Comparison of ENCODE assay signal across 20 mouse cellular contexts in the genomic region with DNA sequence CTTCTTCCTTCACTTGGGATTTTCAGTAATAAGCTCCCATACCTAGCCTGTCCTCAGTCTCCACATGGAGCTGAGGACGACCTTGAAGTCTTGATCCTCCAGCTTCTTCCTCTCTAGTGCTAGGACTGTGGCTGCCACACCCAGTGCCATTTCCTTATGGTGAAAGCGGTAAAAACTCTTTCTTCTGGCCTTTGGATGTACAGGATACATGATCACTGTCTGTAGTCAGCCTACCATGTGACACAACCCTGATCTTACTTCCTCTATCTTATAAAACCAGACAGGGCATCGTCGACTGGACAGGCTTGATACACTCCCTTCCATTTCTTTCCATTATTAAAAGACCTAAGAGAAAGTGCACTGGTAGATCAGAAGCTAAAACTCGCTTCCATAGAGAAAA.
DNase-seq lines count a peak whose midpoint lies in the region; ATAC-seq and TF ChIP-seq lines count a peak whose summit lies in the region.
"Had no signal": no experiment of that assay in that cellular context is flagged by ENCODE, and none has a peak within 500 bp of the region (broad histone marks: within the 10 kb centered on the region; RNA-seq: fewer than 3 reads in every experiment).

No protein-coding gene starts in this region.

- no peaks in the 10 kb centered on the region for H3K27me3 ChIP-seq in G1E (ENCODE audit: insufficient read depth, low read length)
- H3K27me3 ChIP-seq in intestine, embryonic 15.5 days (replicated peaks) = no peaks in the 10 kb centered on the region
- H3K27me3 ChIP-seq: CH12.LX; heart, embryonic 12.5 days; hindbrain, embryonic 15.5 days had no signal

- no peak overlapping the region for H3K9ac ChIP-seq in intestine, embryonic 15.5 days
- H3K9ac ChIP-seq: heart, embryonic 12.5 days; hindbrain, embryonic 15.5 days had no signal

- peak; percentile 74 for ATAC-seq in G1E (ENCODE audit: extremely low read depth, insufficient number of reproducible peaks, low FRiP score, poor library complexity, severe bottlenecking)
- peak; percentile 45 for ATAC-seq in intestine, embryonic 15.5 days
- ATAC-seq: forebrain, embryonic 14.5 days had no signal

- no peak overlapping the region for H3K27ac ChIP-seq in intestine, embryonic 15.5 days
- H3K27ac ChIP-seq: embryonic facial prominence, embryonic 10.5 days; forebrain, embryonic 10.5 days; gastrocnemius, adult 2 months; hindbrain, embryonic 15.5 days had no signal

- peak; percentile 9 for DNase-seq in layer of hippocampus, adult 9-11 months
- no peak for DNase-seq in layer of hippocampus, postnatal 10 days (ENCODE audit: low spot score in 2 of 2)
- DNase-seq in G1E (ENCODE audit: low spot score) = peak; percentile 2
- no peak for DNase-seq in lung, postnatal 36 days
- no peak for DNase-seq in cerebellum, adult 11-12 months
- DNase-seq: adrenal gland, adult 2 months; adrenal gland, postnatal 25 days; cerebellum, adult 2 months; cerebellum, postnatal 10 days; gastrocnemius, adult 2 months; gastrocnemius, postnatal 25 days; heart, adult 18-20 months; heart, postnatal 36 days had no signal

- TF ChIP-seq CTCF in G1E (IDR thresholded peaks at IDR 0.05; ENCODE audit: low read depth, low read length) = no peak

- no peaks in the 10 kb centered on the region for H3K36me3 ChIP-seq in G1E (replicated peaks)
- no peaks in the 10 kb centered on the region for H3K36me3 ChIP-seq in intestine, embryonic 15.5 days
- H3K36me3 ChIP-seq: embryonic facial prominence, embryonic 10.5 days; forebrain, embryonic 10.5 days; heart, embryonic 12.5 days; hindbrain, embryonic 15.5 days had no signal

- no peak overlapping the region for H3K4me3 ChIP-seq in G1E (ENCODE audit: low read depth, low read length)
- no peak overlapping the region for H3K4me3 ChIP-seq in intestine, embryonic 15.5 days (replicated peaks)
- H3K4me3 ChIP-seq: embryonic facial prominence, embryonic 10.5 days; forebrain, embryonic 10.5 days; gastrocnemius, adult 2 months; heart, embryonic 12.5 days; hindbrain, embryonic 15.5 days had no signal

- H3K4me1 ChIP-seq in G1E (ENCODE audit: insufficient read depth, low read depth, low read length) = peaks cover 7% of the 10 kb centered on the region; the same call in 1 of the 2 replicates
- peaks cover 4% of the 10 kb centered on the region; the same call in 1 of the 2 replicates for H3K4me1 ChIP-seq in intestine, embryonic 15.5 days (replicated peaks)
- H3K4me1 ChIP-seq: embryonic facial prominence, embryonic 10.5 days had no signal

- H3K4me2 ChIP-seq in intestine, embryonic 15.5 days (replicated peaks) = no peak overlapping the region
- H3K4me2 ChIP-seq: heart, embryonic 12.5 days; hindbrain, embryonic 15.5 days had no signal

- WGBS in intestine, embryonic 15.5 days = 59% methylated on average over 5 of the region's 5 CpGs

- H3K9me3 ChIP-seq in G1E (replicated peaks) = peaks cover 7% of the 10 kb centered on the region; the same call in 1 of the 2 replicates
- H3K9me3 ChIP-seq in intestine, embryonic 15.5 days = no peaks in the 10 kb centered on the region
- H3K9me3 ChIP-seq: embryonic facial prominence, embryonic 10.5 days; forebrain, embryonic 10.5 days; heart, embryonic 12.5 days; hindbrain, embryonic 15.5 days had no signal

Comparison
In these comparisons a context has a peak if more than half of its experiments do, and no peak if none do; other contexts are left out.
1. DNase-seq: peak in layer of hippocampus, adult 9-11 months (single experiment) and G1E (single experiment); none in layer of hippocampus, postnatal 10 days (0 of 2), lung, postnatal 36 days (single experiment) and cerebellum, adult 11-12 months (single experiment).